Mouse (Mus musculus) left cerebral cortex, postnatal 36 days (tissue): Measurements from ENCODE around the gene Hoxa10. TPM values are rescaled to one million over a fixed set of nuclear protein-coding genes. Genes with fewer than 3 reads are reported as not detected.
A peak's percentile ranks its signal among the peaks of the same experiment; 100 is the strongest.

ENCODE experiments used
- DNase-seq, 2 experiments: peaks; one replicate each; pipeline ENCODE4 v3.0.0; 2021 to 2022; ENCODE audit warnings: low spot score in 2 of 2, mixed read lengths in 1 of 2
- intact Hi-C: fragments of 180-260 bp; cut with DNase I; formaldehyde crosslinking; loops from one replicate; pipeline ENCODE4 v1.15.1; 2025
- total RNA-seq, 2 experiments: library from RNA; stranded (reverse); gene quantifications; 2 replicates each; pipeline ENCODE4 v1.2.3; 2021

Hoxa10 gene
- not detected for total RNA-seq

DNA sequence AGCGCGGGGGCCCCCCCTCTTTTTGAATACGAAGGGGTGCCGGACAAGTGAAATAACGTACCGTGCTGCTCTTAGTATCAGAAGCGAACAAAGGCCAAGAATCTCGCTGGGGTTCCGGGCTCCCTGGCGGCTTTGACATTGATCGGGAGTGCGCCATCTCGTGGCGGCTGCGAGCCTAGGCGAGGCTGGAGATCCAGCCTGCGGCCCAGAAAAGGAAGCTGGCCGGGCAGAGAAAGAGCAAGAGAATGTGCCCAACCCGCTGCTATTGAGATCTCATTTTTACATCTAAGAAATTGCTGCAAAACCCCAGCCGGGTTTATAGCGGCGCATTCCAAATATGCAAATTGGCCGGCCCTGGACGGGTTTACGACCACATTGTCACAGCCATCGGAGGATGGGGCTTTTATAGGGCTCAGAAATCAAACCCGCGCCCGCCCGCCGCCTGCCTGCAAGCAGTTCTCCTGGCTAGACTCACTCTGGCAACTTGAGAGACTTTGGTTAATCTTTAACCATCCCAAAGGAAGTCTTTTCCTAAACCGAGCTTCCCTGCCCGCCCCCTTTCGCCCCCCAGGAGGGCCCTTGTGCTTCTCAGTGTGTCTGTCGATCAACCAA is at the start of gene Hoxa10:
Hoxa10 (minus strand) TSS at position 466 of the 612 bp plus-strand sequence.
- peak in 1 of 2 experiments; percentile 33 for DNase-seq
- intact Hi-C loops: no loop called here

GRCm38 (mm10) chr6:52290186-52290585 is 49.5 kb upstream of the Hoxa10 start:
- intact Hi-C loops: no loop called here

GRCm38 (mm10) chr6:52283896-52284295 is 43.2 kb upstream of the Hoxa10 start:
- intact Hi-C loops: no loop called here
- DNase-seq: no peak

More at GRCm38 (mm10) chr6:52290186-52290585, 49.5 kb upstream of the Hoxa10 start:
- DNase-seq: no peak

- intact Hi-C loops: no loop called here
- DNase-seq: no peak
Measured at GRCm38 (mm10) chr6:52281084-52281483, 40.4 kb upstream of the Hoxa10 start.

DNA sequence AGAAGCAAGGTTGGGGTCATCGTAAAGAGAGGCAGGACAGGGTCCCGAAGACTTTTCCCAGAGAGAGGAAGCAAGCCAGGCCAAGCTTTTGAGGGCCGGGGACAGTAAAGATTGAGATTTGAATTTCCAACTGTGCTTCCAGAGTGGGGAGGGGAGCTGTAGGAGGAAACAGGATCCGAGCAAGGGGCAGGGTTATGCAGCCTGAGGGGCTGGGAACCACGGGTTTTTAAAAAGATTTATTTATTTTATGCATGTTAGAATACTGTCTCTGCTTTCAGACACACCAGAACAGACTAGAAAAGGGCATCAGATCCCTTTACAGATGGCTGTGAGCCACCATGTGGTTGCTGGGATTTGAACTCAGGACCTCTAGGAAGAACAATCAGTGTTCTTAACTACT is 36.3 kb upstream of the Hoxa10 start:
- intact Hi-C loops: no loop called here
- no peak for DNase-seq

DNA sequence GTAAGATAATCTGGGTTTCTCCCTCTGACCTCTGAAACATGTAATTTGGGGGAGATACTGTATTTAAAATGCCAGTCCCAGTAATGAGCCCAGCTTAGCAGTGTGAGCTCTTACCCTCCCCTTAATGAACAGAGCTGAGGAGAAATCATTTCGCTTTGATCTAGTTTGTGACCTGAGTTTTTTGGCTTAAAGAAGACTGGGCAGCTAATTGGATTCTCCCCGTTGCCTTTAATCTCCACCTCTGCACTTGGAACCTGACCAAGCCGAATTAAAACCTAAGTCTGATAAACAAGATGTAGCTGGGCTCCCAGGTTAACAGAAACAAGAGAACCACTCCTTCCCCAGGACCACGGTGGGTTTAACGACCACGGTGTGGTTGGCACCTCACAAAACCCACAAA is 35.7 kb upstream of the Hoxa10 start:
- no peak for DNase-seq
- intact Hi-C loops: no loop called here

DNA sequence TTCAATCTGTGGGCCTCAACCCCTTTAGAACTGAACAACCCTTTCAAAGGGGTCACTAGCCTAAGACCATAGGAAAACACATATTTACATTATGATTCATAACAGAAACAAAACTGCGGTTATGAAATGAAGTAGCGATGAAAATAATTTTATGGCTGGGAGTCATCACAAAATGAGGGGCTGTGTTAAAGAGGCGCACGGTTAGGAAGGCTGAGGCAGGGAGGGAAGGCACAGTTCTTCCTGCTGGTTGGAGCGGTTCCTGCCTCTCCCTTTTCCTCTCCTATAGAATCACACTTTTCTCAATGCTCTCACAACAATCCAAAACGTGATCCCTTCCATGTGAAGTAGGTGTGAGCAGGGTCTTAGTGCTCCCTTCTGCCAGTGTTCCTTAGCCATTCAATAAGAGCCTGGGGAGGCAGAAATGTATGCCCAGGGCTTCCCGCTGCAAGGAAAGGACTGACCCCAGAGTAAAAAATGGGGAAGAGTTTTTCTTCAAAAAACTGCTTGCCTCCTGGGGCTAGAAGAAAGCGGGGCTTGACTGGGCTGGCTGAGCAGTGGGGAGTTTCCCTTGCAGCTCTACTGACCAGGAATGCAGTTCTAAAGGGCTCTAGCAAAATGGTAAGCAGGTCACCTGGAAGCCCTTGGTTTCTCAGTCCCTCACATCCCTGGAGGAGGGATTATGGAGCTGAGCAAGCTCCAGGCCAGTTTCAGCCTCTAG is 35.1 kb upstream of the Hoxa10 start:
- intact Hi-C loops: no loop called here
- DNase-seq: no peak

GRCm38 (mm10) chr6:52274576-52274975 is 33.9 kb upstream of the Hoxa10 start:
- no peak for DNase-seq
- intact Hi-C loops: no loop called here

GRCm38 (mm10) chr6:52273656-52274280 is 33.1 kb upstream of the Hoxa10 start:
- intact Hi-C loops: no loop called here
- DNase-seq: no peak

GRCm38 (mm10) chr6:52272766-52273655 is 32.4 kb upstream of the Hoxa10 start:
- intact Hi-C loops: no loop called here
- DNase-seq: no peak

DNA sequence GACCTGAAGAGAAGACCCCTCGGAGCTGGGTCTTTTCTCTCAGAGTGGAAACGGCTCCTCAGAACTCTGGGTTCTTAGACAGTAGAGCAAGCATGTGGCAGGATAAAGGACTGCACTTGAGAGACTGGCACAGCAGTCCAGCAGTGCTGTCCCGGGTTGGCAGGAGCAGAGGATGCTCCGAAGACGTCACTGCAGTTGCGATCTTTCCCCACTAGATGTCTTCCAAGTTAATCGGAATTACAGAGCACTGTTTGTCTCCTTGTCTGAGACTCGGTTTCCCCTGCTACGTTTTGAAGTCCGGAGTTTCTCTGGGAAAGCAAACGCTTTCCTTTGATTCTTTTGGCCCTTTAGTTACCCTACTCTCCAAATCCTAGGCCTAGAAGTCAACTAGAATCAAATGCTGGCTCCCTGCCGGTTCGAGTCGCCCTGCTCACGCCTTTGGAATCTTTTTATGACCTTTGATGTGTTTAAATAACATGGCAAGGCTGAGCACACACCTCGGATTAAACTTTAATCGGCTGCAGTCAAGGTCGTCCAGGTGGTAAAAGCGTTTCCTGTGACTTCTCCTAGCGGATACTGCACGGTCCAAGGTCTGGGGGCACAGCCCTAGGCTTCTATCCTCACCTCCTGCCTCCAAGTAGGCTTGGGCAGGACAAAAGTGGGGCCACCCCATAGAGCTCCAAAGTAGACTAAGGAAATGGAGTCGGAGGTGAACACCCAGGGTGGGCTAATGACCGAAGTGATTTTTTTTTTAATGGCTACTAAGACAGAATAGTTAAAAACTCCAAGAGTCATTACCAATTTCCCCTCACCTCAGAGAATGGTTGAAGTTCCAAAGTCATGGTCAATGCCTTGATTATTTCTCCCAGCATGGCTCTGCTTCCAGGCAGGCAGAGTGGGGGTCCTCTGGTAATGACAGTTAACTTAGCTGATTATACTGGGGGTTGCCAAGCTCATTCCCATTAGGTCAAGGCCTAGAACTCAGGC is 30.1 kb upstream of the Hoxa10 start:
- intact Hi-C loops: loop anchor here (2.0 kb wide), 1 partner anchor 306 kb away; no protein-coding TSS in a partner anchor
- no peak for DNase-seq

DNA sequence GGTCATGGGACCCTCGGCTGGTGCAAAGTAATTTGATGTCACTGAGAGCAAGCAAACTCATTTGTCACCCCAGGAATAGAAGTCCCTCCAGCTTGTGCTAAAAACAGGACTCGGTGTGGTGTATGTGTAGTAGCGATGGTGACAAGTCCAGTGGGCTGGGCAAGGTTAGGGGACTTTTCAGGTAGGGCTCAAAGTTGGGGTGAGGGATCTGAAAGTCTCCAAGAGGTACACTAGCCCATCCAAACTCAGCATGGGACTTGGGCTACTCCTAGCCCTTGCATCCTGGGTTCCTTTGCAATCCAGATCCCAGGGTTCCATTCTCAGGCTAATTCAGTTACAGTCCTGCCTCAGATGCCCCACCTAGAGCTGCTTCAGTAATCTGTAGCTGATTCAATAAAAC is 28.1 kb upstream of the Hoxa10 start:
- DNase-seq: no peak
- intact Hi-C loops: loop anchor here (10.0 kb wide), 2 partner anchors 46 to 1094 kb away; partner anchors contain the start of gene Evx1

DNA sequence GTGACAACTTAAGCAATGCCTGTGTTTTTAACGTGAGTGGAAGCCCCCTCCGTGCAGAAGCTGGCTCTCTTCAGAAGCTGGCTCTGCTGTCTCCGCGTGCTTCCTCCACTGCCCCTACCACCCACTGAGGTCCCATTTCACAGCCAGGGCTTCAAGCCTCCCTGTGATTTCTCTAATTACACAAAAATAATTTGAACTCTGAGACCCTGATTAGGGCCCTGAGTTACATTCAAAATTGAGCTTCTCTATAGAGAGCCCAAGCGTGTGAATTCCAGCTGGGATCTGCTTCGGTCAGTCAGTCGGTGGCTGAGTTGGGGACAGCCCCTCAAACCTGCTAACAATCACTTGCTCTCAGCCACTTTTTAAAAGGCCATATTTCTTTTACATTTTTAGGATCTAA is 27.7 kb upstream of the Hoxa10 start:
- no peak for DNase-seq
- intact Hi-C loops: loop anchor here (10.0 kb wide), 2 partner anchors 46 to 1094 kb away; partner anchors contain the start of gene Evx1

- intact Hi-C loops: loop anchor here (10.0 kb wide), 2 partner anchors 47 to 1093 kb away; partner anchors contain the start of gene Evx1
- no peak for DNase-seq
Measured at GRCm38 (mm10) chr6:52267691-52268090, 27.0 kb upstream of the Hoxa10 start.

DNA sequence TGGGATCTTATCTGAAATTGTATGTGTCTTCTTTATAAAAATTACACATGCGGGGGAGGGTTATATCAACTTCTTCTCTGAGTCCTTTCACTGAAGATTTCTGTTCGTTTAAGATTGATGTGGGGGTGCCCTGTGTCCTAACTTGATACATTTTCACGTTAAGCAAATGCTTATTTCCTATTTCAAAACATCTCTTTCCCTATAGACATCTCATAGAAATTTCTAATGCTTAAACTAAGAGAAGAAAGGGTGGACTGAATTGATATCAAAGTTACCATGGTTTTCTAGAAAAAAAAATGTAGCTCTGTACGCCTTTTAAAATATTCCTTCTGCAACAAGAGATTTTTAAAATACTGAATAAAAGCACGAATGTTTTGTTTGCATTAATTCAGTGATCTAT is 26.6 kb upstream of the Hoxa10 start:
- DNase-seq: no peak
- intact Hi-C loops: loop anchor here (10.0 kb wide), 2 partner anchors 48 to 1092 kb away; partner anchors contain the start of gene Evx1

- intact Hi-C loops: loop anchor here (10.0 kb wide), 2 partner anchors 48 to 1092 kb away; partner anchors contain the start of gene Evx1
- DNase-seq: no peak
Measured at GRCm38 (mm10) chr6:52266666-52266985, 26.0 kb upstream of the Hoxa10 start.

DNA sequence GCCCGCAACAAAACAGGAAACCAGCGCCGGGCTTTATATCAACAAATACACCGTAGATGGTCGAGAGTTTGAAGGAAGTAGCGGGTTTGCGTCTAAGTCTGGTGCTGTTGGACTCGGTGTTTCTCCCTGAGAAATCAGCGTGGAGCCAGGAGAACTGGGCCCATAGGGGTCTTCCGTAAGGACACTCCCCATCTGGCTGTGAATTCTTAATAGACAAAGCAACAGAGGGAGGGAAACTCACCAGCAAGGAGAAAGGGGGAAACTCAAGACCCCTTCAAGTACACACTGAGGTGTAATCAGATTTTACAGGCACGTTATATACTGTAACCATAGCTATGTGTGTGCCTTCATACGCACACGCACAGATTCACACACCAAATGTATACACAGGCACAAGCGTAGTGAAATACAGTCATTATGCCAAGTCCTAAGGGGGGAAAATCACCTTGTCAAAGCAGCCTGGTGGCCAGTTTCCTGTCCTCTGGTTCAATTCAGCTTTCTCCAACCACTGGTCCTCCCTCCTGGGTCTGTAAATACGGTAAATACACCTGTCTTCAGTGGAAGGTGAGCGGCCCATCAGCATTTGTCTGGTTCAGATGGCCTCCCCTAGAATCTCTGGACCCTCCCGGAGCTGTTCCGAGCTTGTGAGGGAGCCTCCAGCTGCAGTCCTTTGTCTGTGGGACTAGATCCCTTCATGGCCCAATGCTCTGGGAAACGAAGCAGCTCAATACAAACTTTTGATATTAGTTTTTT is 25.4 kb upstream of the Hoxa10 start:
- intact Hi-C loops: loop anchor here (10.0 kb wide), 2 partner anchors 49 to 1091 kb away; partner anchors contain the start of gene Evx1
- DNase-seq: no peak
